Mouse (Mus musculus): ENCODE results near the gene Gda. TPM values are rescaled to one million over a fixed set of nuclear protein-coding genes. Genes with fewer than 3 reads are reported as not detected.

Gda gene
- polyA plus RNA-seq, 1 experiment: 12.0 TPM

DNA sequence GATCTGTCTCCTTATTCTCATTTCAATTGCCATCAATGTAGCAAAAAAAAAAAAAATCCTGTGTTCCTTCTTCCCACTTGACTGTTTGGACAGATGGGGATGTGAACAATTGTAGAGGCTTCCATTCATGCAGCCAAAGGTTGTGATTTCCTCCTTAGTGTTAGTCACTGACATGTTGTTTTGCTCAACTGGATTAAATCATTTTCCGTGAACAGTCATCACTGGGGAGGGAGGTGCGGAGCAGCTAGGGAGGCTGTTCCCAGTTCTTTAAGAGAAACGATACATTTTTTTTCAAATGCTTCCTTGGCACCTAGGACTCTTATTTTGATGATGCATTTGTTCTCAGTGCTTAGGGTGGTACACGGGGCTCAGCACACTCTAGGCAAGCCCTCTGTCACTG, 15.8 kb downstream of the Gda start:
- no peak for DNase-seq (ENCODE audit: low spot score)

DNA sequence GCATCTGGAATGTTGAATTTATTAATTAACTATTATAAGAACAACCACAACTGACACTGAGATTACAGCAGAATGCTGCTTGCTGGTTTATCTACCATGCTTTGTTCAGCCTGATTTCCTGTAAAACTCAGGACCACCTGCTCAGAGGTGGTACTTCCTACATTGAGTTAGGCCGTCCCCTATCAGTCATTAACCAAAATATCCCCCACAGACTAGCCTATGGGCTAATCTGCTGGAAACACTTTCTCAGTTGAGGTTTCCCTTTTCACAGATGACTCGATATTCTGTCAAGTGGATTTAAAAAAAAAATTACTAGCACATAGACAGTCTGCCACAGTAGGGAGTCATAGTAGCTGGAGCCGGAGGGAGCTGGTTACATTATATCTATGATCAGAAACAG, 31.5 kb downstream of the Gda start:
- DNase-seq (ENCODE audit: low spot score): no peak

DNA sequence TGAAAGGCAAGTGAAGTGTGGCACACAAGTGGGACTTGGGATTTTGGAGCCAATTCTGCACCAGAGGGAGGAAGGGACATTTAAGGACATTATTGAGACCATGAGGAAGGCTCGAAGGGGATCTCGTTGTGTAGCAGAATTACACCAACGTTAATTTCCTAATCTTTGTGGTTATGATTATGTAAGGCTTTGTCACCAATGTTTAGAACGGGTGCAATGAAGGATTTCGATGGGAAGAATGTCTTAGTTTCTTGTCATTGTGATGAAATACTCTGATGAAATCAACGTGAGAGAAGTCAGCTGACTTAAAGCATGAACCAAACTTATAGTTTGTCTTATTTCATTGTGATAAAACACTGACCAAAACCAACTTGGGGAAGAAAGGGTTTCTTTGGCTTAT, 32.4 kb downstream of the Gda start:
- no peak for DNase-seq (ENCODE audit: low spot score)

DNA sequence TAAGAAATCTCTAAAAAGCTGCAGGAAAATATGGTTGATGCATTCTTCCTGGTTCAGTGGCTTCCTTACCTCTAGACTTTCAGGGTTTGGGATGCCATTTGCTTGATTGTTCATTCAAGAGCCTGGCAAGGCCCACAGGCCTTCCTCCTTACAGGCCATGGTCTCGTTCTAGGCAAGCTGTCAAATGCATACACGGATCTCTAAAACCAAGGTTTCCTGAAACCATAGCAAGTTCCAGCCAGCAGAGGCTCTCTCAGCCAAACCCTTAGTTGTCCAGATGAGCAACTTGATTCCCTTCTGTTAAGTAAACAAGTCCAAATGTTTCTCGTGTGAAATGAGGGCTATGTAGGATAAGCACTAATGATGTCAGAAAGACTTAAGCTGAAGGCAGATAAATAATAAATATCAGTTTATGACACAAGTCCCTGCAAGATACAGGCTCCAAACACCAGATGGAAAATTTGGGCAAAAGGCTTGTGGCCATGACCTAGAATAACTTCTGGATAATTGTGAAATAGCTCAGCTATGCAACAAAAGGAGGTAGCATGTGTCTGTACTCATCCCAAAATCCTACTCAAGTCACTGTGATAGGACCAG, 34.0 kb downstream of the Gda start:
- no peak for DNase-seq (ENCODE audit: low spot score)

DNA sequence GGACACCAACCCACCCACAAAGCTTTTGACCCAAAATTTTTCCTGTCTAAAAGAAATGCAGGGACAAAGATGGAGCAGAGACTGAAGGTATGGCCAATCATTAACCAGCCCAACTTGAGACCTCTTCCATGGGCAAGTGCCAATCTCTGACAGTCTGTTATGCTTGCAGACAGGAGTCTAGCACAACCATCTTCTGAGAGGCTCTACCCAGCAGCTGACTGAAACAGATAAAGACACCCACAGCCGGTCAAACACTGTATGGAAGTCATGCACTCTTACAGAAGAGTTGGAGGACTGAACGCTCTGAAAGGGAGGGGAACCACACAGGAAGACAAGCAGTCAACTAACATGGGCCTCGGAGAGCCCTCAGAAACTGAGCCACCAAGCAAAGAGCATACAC, 36.7 kb downstream of the Gda start:
- no peak for DNase-seq (ENCODE audit: low spot score)

DNA sequence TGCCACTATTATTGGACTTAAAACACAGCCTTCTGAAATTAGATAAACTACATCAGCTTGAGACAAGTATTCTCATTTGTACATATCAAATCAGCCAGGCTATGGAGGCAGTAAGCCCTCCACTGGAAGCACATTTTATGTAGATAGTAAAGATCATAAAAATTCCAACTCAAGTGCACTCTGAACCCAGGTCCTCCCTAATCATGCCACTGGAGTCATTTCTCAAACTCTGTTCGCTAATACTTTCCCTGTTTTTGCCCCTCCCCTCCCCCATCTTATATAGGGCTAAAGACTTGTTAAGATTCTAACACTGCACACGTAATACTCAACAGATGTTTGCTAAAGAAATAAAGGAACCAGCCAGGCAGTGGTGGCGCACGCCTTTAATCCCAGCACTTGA, 39.9 kb downstream of the Gda start:
- no peak for DNase-seq (ENCODE audit: low spot score)

DNA sequence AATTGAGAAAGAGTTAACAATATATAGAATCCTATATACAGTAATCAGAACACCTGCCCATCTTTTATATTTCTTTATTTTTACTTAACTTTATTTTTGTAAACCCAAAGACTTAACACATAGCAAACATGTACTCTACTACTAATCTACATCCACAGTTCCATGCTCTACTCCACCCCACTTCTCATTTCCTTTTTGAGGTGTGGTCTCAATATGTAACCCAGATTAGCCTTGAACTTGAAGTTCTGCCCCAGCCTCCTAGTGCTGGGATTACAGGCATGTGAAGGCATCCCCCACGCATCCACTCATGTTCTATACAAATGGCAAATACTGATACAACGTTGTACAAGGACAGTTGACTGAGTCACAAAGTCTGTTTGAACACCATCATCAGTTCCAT, 40.4 kb downstream of the Gda start:
- no peak for DNase-seq (ENCODE audit: low spot score)

DNA sequence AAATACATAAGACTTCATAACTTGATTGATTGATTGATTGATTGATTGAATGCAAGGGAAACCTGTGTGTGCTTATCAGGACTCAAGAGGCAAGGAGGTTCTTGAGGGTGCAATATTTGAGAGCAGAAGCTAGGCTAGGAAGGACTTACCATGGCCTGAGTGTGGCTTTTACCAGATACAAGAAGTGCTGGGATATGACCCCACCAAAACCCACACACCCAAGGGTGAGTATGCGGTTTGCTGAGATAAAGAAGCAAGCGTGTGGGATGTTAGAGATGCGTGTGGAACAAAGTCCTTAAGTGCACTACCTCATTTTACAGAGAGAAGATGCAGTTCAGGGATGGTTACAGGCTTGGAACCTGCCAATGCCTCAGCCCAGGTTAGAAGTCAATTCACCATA, 41.0 kb downstream of the Gda start:
- DNase-seq (ENCODE audit: low spot score): no peak

DNA sequence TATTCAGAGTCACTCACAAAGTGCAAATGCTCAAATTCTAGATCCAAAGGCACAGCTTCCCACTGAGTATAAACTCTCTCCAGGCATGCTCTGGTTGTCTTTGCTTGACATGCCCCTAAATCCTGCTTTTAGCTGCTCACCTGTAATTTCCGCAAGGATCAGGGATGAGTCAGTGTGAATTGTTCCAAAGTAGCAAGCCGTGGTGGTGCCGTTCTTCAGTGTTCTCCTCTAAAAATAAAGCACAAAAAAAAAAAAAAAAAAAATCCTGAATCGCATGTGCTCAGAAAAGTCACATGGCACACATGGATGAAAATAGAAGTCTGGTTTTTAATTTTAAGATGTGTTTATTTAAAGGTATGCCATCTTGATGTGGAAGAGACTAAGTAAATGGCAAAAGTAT, 47.9 kb downstream of the Gda start:
- DNase-seq (ENCODE audit: low spot score): no peak

DNA sequence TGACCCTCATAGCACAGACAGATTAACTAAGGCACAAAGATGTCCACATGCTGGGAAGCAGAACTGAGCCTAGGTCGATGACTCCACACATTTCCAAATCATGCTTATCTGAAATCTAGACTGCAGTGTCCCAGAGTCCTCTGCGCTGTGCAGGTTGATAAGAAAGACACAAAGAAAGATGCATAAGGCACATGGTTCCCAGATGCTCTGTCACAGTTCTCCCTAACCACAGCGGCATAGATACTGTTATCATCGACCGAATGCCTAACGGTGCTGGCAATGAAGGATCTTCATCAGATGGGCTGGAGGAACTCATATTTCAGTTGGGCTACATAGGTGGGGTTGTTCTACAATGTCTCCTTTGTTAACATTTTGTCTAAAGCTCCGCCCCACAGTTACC, 49.5 kb downstream of the Gda start:
- DNase-seq (ENCODE audit: low spot score): no peak

DNA sequence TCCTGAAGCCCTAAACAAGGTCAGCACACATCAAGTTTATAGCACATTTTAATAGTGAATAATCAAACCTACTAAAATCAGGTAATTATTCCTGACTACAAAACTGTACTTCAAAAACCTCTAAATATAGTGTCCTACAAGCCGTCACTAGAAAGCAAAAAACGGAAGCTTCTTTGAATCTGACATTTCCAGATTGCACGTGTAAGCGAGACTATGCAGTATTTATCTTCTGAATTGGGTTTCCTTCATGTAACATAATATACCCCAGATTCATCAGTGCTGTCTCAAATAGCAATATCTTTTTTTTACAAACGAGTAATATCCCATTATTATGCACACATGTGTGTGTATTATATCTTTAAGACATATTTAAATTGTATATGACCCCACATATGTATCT, 54.8 kb downstream of the Gda start:
- no peak for DNase-seq (ENCODE audit: low spot score)

DNA sequence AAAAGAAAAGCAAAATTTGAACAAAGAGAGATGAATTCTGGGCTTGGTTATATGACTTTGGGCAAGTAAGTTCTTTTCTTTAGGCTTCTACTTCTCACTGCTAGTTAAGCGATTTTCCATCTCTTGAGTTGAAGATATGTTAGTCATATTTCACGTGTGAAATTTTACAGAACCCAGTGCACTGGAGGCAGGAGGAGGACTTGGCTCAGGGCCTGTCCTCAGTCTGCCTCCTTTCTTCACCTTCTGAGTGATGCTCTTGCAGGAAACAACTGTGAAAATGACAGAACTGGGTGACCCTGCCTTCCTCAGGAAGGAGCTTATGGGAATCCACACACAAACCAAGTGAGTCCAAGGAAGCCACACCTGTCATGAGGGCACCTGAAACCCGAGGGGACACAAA, 57.9 kb downstream of the Gda start:
- DNase-seq (ENCODE audit: low spot score): no peak

DNA sequence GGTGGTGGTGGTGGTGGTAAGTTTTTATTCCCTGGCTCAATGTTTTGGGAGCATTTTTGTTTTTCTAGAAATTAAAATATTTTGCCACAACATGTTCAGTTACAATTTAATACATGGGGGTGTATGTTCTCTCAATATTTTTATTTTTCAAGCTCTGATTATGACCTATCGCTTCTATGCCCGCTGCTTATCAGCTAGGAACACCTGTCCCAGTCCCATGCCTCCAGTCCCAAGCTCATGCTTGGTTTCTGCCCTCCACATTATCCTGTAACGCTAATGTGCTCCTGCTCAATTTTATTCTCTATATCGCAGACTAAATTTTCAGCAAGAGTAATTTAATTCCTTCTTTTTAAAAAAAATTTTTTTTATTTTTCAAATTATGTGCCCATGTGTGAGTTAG, 64.1 kb downstream of the Gda start:
- DNase-seq (ENCODE audit: low spot score): no peak

DNA sequence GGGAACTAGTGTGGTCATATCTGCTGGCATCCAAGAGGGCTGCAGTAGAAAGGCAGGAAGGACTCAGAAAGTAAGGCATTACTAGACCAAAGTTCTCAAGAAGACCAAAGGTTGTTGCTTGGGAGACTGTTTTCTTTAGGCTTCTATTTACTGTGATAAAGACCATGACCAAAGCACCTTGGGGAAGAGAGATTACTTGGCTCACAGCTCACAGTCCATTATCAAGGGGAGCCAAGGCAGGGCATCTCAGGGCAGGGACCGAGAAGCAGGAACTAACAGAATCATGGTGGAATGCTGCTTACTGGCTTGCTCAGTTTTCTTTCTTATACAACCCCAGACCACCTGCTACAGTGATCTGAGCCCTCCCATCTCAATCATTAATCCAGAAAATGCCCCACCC, 65.9 kb downstream of the Gda start:
- DNase-seq (ENCODE audit: low spot score): no peak

DNA sequence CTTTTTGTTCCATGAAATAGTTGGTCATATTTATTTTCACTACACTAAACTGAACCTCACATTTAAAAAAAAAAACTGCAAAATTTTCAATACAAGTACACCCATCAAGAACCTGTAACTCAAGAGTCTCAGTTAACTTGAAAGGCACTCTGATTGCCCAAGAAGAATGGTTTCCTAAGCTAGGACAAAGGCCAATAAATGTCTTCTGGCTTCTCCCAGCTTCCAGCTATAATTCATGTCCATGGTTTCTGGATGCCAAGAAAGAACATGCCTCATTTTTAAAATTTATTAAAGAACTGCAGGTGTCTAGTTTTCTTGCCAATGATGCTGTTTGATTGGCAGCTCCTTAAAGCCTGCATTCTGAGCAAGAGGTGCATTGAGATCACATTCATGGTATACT, 75.3 kb downstream of the Gda start:
- no peak for DNase-seq (ENCODE audit: low spot score)

DNA sequence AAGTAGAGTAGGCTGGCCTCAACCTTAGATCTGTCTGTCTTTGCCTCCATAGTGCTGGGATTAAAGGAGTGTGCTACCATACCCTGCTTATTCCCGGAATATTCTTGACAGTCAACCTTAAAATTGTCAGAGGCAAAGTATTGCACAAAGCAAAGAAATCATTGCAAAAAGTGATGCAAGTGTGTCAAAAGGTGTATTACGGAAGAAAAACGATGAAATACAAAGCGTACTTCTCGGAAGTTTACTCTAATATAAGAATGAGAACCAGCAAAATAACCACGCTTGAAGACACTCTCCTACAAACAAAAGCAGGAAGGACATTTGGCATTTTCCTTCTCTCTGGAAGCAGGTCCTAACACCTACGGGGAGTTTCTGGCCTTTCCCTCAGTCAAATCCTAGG, 76.9 kb downstream of the Gda start:
- DNase-seq (ENCODE audit: low spot score): no peak

DNA sequence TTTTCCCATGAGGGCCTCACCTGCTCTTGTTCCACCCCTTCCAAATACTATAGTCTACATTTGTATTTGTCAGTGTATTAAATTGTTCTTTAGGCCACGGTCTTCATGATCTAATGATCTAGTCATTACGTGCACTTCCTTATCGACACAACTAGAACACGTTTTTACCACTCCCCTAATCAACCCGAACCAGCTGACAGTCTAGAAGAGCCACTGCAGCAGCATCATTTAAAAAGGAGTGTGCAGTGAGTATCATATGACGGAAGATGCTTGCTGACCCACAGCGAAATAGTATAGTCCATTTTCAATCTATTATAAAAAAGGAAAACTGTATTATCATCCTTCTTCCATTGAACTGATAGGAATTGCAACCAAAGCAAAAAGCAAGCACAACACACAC, 82.3 kb downstream of the Gda start:
- DNase-seq (ENCODE audit: low spot score): no peak

DNA sequence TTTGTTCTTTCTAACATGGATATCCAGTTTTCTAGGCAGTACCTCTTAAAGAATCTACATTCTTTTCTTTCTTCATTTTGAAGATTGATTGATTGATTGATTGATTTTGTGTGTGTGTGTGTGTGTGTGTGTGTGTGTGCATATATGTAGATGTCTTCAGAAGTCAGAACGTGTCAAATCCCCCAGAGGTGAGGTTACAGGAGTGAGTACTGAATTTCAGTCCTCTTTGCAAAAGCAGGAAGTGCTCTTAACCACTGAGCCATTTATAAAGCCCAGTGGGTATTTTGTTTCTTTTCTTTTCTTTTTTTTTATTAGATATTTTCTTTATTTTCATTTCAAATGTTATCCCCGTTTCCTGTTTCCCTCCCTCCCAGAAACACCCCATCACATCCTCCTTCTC, 86.4 kb downstream of the Gda start:
- DNase-seq (ENCODE audit: low spot score): no peak

DNA sequence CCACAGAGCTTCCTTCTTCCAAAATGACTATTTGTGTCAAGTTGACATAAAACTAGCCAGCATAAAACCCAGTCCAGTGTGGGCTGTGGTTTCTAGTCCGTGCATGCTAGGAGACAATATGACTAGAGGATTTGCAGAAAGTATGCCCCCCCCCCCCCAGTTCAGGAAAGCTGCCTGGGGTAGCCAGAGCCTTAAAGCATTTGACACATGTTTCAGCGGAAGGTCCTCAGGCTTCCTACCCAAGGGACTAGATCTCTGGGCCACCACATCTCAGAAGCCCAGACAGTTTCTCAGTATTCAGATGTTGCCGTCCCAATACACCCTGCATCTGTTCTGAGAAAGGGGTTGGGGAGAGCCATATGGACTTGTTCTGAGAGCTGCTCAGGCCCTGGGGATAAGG, 89.0 kb downstream of the Gda start:
- DNase-seq (ENCODE audit: low spot score): no peak

DNA sequence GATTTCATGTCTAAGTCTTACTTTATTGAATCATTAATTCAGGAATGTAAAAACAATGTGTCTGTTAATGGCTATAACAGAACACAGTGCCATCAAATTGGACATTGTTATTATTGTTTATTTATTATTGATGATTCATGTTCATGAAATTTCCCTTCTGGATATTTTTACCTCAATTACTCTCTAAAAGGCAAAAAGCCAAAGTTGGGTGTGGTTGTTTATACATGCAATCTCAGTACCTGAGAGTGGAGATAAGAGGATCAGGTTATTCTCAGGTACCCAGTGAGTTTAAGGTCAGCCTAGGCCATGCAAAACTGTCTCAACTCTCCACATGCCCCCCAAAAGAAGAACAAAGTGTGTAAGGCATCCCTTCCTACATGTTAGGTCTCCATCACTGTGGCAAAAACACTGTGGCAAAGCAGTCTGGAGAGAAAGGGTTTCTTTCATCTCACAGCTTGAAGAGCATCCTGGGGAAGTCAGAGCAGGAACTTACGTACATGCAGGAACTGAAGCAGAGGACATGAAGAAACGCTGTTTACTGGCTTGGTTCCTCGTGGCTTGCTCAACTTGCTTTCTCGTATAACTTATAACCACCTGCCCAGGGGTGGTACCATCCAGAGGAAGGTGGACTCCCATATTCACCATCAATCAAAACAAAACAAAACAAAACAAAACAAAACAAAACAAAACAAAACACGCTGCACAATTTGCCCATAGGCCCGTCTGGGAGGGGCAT, 89.6 kb downstream of the Gda start:
- DNase-seq (ENCODE audit: low spot score): no peak

DNA sequence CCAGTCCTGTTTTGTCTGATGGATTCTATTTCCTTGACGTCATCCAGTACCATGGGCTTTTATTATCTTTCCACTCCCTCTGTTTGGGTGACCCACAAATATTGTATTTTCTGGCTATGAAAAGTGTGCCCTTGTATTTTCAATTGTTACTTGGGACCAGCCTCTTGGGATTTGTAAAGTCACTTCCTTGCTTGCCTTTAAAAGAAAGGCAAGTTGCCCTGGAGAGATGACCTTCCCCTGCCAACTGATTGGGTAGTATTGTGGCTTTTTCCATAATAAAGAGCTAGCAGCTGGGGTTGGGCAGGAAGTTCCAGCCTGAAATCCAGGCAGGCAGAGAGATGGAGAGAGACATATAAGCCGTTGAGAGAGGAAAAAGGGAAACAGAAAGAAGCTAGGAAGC, 91.5 kb downstream of the Gda start:
- no peak for DNase-seq (ENCODE audit: low spot score)

DNA sequence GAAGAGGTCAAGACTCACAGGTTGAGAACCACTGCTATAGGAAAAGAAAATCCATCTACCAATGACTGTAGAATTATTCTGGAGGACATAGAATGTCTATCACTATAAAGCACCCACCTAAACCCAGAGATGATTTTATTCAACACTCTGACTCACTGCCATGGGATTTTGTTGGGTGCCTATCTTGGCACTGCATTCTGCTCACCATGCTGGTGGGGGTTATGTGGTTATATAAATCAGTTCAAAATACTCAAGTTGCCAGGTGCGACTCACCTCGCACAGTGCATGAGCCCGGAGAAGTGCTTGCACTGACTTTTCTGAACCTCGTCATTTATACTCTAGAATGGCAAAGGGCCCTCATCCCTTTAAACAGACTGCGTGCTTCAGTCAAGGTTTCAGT, 94.0 kb downstream of the Gda start:
- no peak for DNase-seq (ENCODE audit: low spot score)

DNA sequence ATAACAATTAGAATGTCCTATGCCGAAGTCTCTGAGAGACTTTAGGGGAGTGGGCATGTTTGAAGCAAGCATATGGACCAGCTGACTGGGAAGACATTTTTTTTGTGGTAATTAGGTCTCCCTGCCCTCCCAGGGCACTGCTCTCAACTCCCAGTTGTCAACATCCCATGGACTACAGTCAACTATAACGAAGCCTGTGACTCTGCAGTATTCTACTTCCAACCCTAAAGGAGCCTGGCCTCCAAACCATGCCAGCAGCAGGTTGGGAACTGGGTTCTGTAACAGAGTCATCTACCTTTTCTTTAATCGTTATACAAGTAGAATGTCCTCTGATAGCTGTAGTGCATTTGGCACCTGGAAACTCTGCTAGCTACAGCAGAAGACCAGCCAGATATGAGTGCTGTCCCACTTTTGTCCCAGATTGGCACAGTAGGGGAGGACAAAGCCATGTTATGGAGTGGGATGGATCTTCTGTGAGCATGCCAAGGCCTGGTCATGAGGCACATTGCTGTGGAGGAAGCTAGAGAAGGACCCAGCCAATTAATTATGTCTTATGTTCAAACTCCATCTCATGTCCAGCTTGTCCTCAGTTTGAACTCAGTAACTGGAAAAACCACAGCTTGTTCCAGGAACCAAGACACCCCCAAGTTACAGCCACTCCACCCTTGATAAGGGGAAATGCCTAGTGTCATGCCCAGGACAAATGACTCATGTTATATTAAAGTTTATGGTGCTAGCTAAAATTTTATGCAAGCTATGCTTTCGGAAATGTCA, 96.6 kb downstream of the Gda start:
- DNase-seq (ENCODE audit: low spot score): no peak

All from urinary bladder, adult 2 months (tissue).